Mouse (Mus musculus) neural tube, embryonic 12.5 days (tissue): Measurements from ENCODE around the gene Ivns1abp. TPM values are rescaled to one million over a fixed set of nuclear protein-coding genes. Genes with fewer than 3 reads are reported as not detected.
A peak's percentile ranks its signal among the peaks of the same experiment; 100 is the strongest.

Experiments used
- ATAC-seq: fragments of 200-750 bp; cut with Nextera tagmentation; 2 replicates; pipeline ENCODE4 v1.8.0; 2017; ENCODE audit warnings: low read depth, mild to moderate bottlenecking, moderate TSS enrichment, moderate library complexity; ENCODE audit not compliant: low FRiP score
- H3K27ac ChIP-seq: fragments of 300-500 bp; sonication (generic); 2 replicates; pipeline ENCODE4 v1.5.1; 2016
- H3K27me3 ChIP-seq: fragments of 300-500 bp; sonication (generic); replicated peaks from 2 replicates; pipeline ENCODE4 v1.6.1; 2016; ENCODE audit warnings: mild to moderate bottlenecking
- H3K36me3 ChIP-seq: fragments of 300-500 bp; sonication (generic); 2 replicates; pipeline ENCODE4 v1.6.1; 2016; ENCODE audit warnings: mild to moderate bottlenecking
- H3K4me1 ChIP-seq: fragments of 300-500 bp; sonication (generic); 2 replicates; pipeline ENCODE4 v1.6.1; 2016
- H3K4me2 ChIP-seq: fragments of 300-500 bp; sonication (generic); replicated peaks from 2 replicates; pipeline ENCODE4 v1.6.1; 2016; ENCODE audit warnings: mild to moderate bottlenecking
- H3K4me3 ChIP-seq: fragments of 300-500 bp; sonication (generic); 2 replicates; pipeline ENCODE4 v1.5.1; 2016
- H3K9ac ChIP-seq: fragments of 300-500 bp; sonication (generic); 2 replicates; pipeline ENCODE4 v1.6.1; 2016; ENCODE audit warnings: mild to moderate bottlenecking
- H3K9me3 ChIP-seq: fragments of 300-500 bp; sonication (generic); 2 replicates; pipeline ENCODE4 v1.6.1; 2016; ENCODE audit warnings: mild to moderate bottlenecking
- WGBS: fragments of 180-500 bp; shearing (Covaris S2); methylation state at CpG from one replicate; pipeline ENCODE4 v1.1.7; 2016; 5-methylcytosine and 5-hydroxymethylcytosine counted together
- polyA plus RNA-seq: library from polyadenylated mRNA; unstranded; fragments of >200 nt; fragmentation: Nextera tagmentation; extraction: Ambion mirVana; gene quantifications from 2 replicates; pipeline ENCODE4 v1.2.1, GENCODE M21; 2016

Ivns1abp gene
- polyA plus RNA-seq, 1 experiment from 2014 or later = 344 TPM

- WGBS = 88% methylated on average over 11 of the region's 11 CpGs
- H3K4me1 ChIP-seq = no peaks in the 10 kb centered on the region
- H3K4me3 ChIP-seq = no peak overlapping the region
- H3K9ac ChIP-seq = no peak overlapping the region
- no peak overlapping the region for H3K27ac ChIP-seq
- no peak for ATAC-seq
- no peak overlapping the region for H3K4me2 ChIP-seq
- no peaks in the 10 kb centered on the region for H3K36me3 ChIP-seq
- H3K9me3 ChIP-seq = no peaks in the 10 kb centered on the region
- H3K27me3 ChIP-seq = no peaks in the 10 kb centered on the region; the same call in 1 of the 2 replicates
Measured at GRCm38 (mm10) chr1:151311379-151311778, 32.9 kb upstream of the Ivns1abp start.

GRCm38 (mm10) chr1:151319267-151319666 lies 25.0 kb upstream of the Ivns1abp start:
- ATAC-seq = no peak
- H3K4me1 ChIP-seq = no peaks in the 10 kb centered on the region
- H3K9ac ChIP-seq = no peak overlapping the region
- no peak overlapping the region for H3K4me3 ChIP-seq
- no peaks in the 10 kb centered on the region for H3K36me3 ChIP-seq
- H3K27ac ChIP-seq = no peak overlapping the region
- H3K27me3 ChIP-seq = no peaks in the 10 kb centered on the region; the same call in 1 of the 2 replicates
- no peak overlapping the region for H3K4me2 ChIP-seq
- no peaks in the 10 kb centered on the region for H3K9me3 ChIP-seq
- 90% methylated on average over 7 of the region's 7 CpGs for WGBS

- no peaks in the 10 kb centered on the region for H3K4me1 ChIP-seq
- H3K9me3 ChIP-seq = no peaks in the 10 kb centered on the region
- H3K9ac ChIP-seq = no peak overlapping the region
- 78% methylated on average over 4 of the region's 4 CpGs for WGBS
- H3K36me3 ChIP-seq = no peaks in the 10 kb centered on the region
- H3K4me3 ChIP-seq = no peak overlapping the region
- no peak overlapping the region for H3K27ac ChIP-seq
- H3K4me2 ChIP-seq = no peak overlapping the region
- ATAC-seq = no peak
- H3K27me3 ChIP-seq = no peaks in the 10 kb centered on the region
Measured at GRCm38 (mm10) chr1:151320408-151320807, 23.9 kb upstream of the Ivns1abp start.

GRCm38 (mm10) chr1:151325328-151325727 lies 18.9 kb upstream of the Ivns1abp start:
- H3K36me3 ChIP-seq = no peaks in the 10 kb centered on the region

GRCm38 (mm10) chr1:151328341-151329097 lies 15.8 kb upstream of the Ivns1abp start:
- H3K36me3 ChIP-seq = no peaks in the 10 kb centered on the region
- no peaks in the 10 kb centered on the region for H3K9me3 ChIP-seq
- ATAC-seq = no peak
- H3K27ac ChIP-seq = no peak overlapping the region
- H3K4me2 ChIP-seq = no peak overlapping the region
- 88% methylated on average over 14 of the region's 14 CpGs for WGBS
- no peaks in the 10 kb centered on the region for H3K27me3 ChIP-seq
- no peak overlapping the region for H3K4me3 ChIP-seq
- H3K4me1 ChIP-seq = no peaks in the 10 kb centered on the region
- no peak overlapping the region for H3K9ac ChIP-seq

More at GRCm38 (mm10) chr1:151325328-151325727, 18.9 kb upstream of the Ivns1abp start:
- no peak overlapping the region for H3K9ac ChIP-seq
- H3K4me3 ChIP-seq = no peak overlapping the region
- H3K4me1 ChIP-seq = no peaks in the 10 kb centered on the region
- H3K27ac ChIP-seq = no peak overlapping the region
- WGBS = 100% methylated on average over 1 of the region's 1 CpGs
- H3K4me2 ChIP-seq = no peak overlapping the region
- H3K9me3 ChIP-seq = no peaks in the 10 kb centered on the region
- ATAC-seq = no peak
- H3K27me3 ChIP-seq = no peaks in the 10 kb centered on the region

GRCm38 (mm10) chr1:151329601-151330000 lies 14.7 kb upstream of the Ivns1abp start:
- WGBS = 82% methylated on average over 7 of the region's 7 CpGs
- Histone ChIP-seq H3K36me3 (no peaks in the 10 kb centered on the region), H3K4me3 (no peak overlapping the region), H3K27me3 (no peaks in the 10 kb centered on the region), H3K4me1 (no peaks in the 10 kb centered on the region), H3K27ac (no peak overlapping the region), H3K9ac (no peak overlapping the region), H3K9me3 (no peaks in the 10 kb centered on the region), H3K4me2 (no peak overlapping the region)
- no peak for ATAC-seq

GRCm38 (mm10) chr1:151332819-151333218 lies 11.5 kb upstream of the Ivns1abp start:
- 92% methylated on average over 3 of the region's 3 CpGs for WGBS
- no peak for ATAC-seq
- Histone ChIP-seq H3K4me3 (no peak overlapping the region), H3K27ac (no peak overlapping the region), H3K27me3 (no peaks in the 10 kb centered on the region), H3K4me2 (no peak overlapping the region), H3K36me3 (no peaks in the 10 kb centered on the region), H3K4me1 (no peaks in the 10 kb centered on the region), H3K9me3 (no peaks in the 10 kb centered on the region), H3K9ac (no peak overlapping the region)

GRCm38 (mm10) chr1:151338234-151338633 lies 6.0 kb upstream of the Ivns1abp start:
- Histone ChIP-seq H3K27ac (no peak overlapping the region), H3K36me3 (no peaks in the 10 kb centered on the region), H3K9me3 (no peaks in the 10 kb centered on the region), H3K4me3 (no peak overlapping the region), H3K27me3 (no peaks in the 10 kb centered on the region), H3K9ac (no peak overlapping the region), H3K4me1 (peaks cover 20% of the 10 kb centered on the region; the same call in 1 of the 2 replicates), H3K4me2 (no peak overlapping the region)
- no peak for ATAC-seq

- Histone ChIP-seq H3K4me1 (peaks cover 21% of the 10 kb centered on the region; the same call in 1 of the 2 replicates), H3K36me3 (no peaks in the 10 kb centered on the region), H3K9ac (no peak overlapping the region), H3K4me3 (no peak overlapping the region), H3K27me3 (no peaks in the 10 kb centered on the region), H3K4me2 (no peak overlapping the region), H3K27ac (no peak overlapping the region), H3K9me3 (no peaks in the 10 kb centered on the region)
- 42% methylated on average over 2 of the region's 2 CpGs for WGBS
- no peak for ATAC-seq
Measured at GRCm38 (mm10) chr1:151338941-151339340, 5.3 kb upstream of the Ivns1abp start.

- Histone ChIP-seq H3K9me3 (no peaks in the 10 kb centered on the region), H3K9ac (no peak overlapping the region), H3K27ac (no peak overlapping the region), H3K27me3 (no peaks in the 10 kb centered on the region), H3K4me1 (peaks cover 28% of the 10 kb centered on the region), H3K4me2 (no peak overlapping the region), H3K36me3 (no peaks in the 10 kb centered on the region), H3K4me3 (no peak overlapping the region)
- no peak for ATAC-seq
- WGBS = 73% methylated on average over 8 of the region's 8 CpGs
Measured at GRCm38 (mm10) chr1:151341321-151342044, 2.8 kb upstream of the Ivns1abp start.

GRCm38 (mm10) chr1:151342311-151342710 lies 2.0 kb upstream of the Ivns1abp start:
- H3K36me3 ChIP-seq = no peaks in the 10 kb centered on the region
- H3K27ac ChIP-seq = no peak overlapping the region
- H3K27me3 ChIP-seq = no peaks in the 10 kb centered on the region
- 67% methylated on average over 3 of the region's 3 CpGs for WGBS
- no peaks in the 10 kb centered on the region for H3K9me3 ChIP-seq
- no peak overlapping the region for H3K4me2 ChIP-seq
- no peak for ATAC-seq
- peaks cover 36% of the 10 kb centered on the region for H3K4me1 ChIP-seq
- H3K4me3 ChIP-seq = no peak overlapping the region
- no peak overlapping the region for H3K9ac ChIP-seq

- no peaks in the 10 kb centered on the region for H3K9me3 ChIP-seq
- peaks cover 36% of the 10 kb centered on the region for H3K4me1 ChIP-seq
- no peak overlapping the region for H3K4me3 ChIP-seq
- 19% methylated on average over 6 of the region's 6 CpGs for WGBS
- H3K27me3 ChIP-seq = no peaks in the 10 kb centered on the region
- no peak for ATAC-seq
- no peak overlapping the region for H3K9ac ChIP-seq
- peak overlapping the region; percentile 70 for H3K4me2 ChIP-seq
- no peaks in the 10 kb centered on the region for H3K36me3 ChIP-seq
- no peak overlapping the region for H3K27ac ChIP-seq
Measured at GRCm38 (mm10) chr1:151342968-151343367, 1.3 kb upstream of the Ivns1abp start.
